Mouse (Mus musculus): Measurements from ENCODE around the gene Heatr5a. TPM values are rescaled to one million over a fixed set of nuclear protein-coding genes. Genes with fewer than 3 reads are reported as not detected.
A peak's percentile ranks its signal among the peaks of the same experiment; 100 is the strongest.

The Heatr5a gene
- polyA plus RNA-seq, 1 experiment from 2014 or later, result 6.2 TPM

GRCm38 (mm10) chr12:51843576-51844520 is 127.3 kb downstream of the Heatr5a start:
- 30% methylated on average over 15 of the region's 15 CpGs for WGBS
- H3K27ac ChIP-seq, result peak overlapping the region; percentile 93
- no peak for ATAC-seq (replicated peaks; ENCODE audit: insufficient number of reproducible peaks, insufficient read depth, low FRiP score, low read depth)

GRCm38 (mm10) chr12:51842081-51842864 is 128.8 kb downstream of the Heatr5a start:
- no peak overlapping the region for H3K4me2 ChIP-seq
- H3K9me3 ChIP-seq (replicated peaks), result no peaks in the 10 kb centered on the region
- peaks cover 18% of the 10 kb centered on the region for H3K4me1 ChIP-seq (replicated peaks)
- no peak overlapping the region for H3K9ac ChIP-seq
- no peak for ATAC-seq (replicated peaks; ENCODE audit: insufficient number of reproducible peaks, insufficient read depth, low FRiP score, low read depth)
- H3K36me3 ChIP-seq, result no peaks in the 10 kb centered on the region
- no peak overlapping the region for H3K27ac ChIP-seq
- WGBS, result 50% methylated on average over 6 of the region's 6 CpGs
- no peaks in the 10 kb centered on the region for H3K27me3 ChIP-seq
- no peak overlapping the region for H3K4me3 ChIP-seq

More at GRCm38 (mm10) chr12:51843576-51844520, 127.3 kb downstream of the Heatr5a start:
- Histone ChIP-seq H3K9me3 (replicated peaks) (no peaks in the 10 kb centered on the region), H3K4me1 (replicated peaks) (peaks cover 20% of the 10 kb centered on the region), H3K4me3 (peak overlapping the region; percentile 59), H3K4me2 (peak overlapping the region; percentile 65), H3K9ac (peak overlapping the region; percentile 65), H3K27me3 (no peaks in the 10 kb centered on the region), H3K36me3 (no peaks in the 10 kb centered on the region)

GRCm38 (mm10) chr12:51839856-51840255 is 131.3 kb downstream of the Heatr5a start:
- no peak for ATAC-seq (replicated peaks; ENCODE audit: insufficient number of reproducible peaks, insufficient read depth, low FRiP score, low read depth)
- Histone ChIP-seq H3K27ac (no peak overlapping the region), H3K9ac (no peak overlapping the region), H3K9me3 (replicated peaks) (no peaks in the 10 kb centered on the region), H3K27me3 (no peaks in the 10 kb centered on the region), H3K4me3 (no peak overlapping the region), H3K4me1 (replicated peaks) (peaks cover 14% of the 10 kb centered on the region), H3K4me2 (no peak overlapping the region), H3K36me3 (no peaks in the 10 kb centered on the region)
- WGBS, result 90% methylated on average over 1 of the region's 1 CpGs

- H3K27me3 ChIP-seq, result no peaks in the 10 kb centered on the region
- H3K4me3 ChIP-seq, result no peak overlapping the region
- no peaks in the 10 kb centered on the region for H3K9me3 ChIP-seq (replicated peaks)
- no peak overlapping the region for H3K4me2 ChIP-seq
- H3K36me3 ChIP-seq, result no peaks in the 10 kb centered on the region
- 0 out of 2 replicates have a peak, but pooled peaks cover 2% of the 10 kb centered on the region for H3K4me1 ChIP-seq (replicated peaks)
- 56% methylated on average over 3 of the region's 3 CpGs for WGBS
- no peak for ATAC-seq (replicated peaks; ENCODE audit: insufficient number of reproducible peaks, insufficient read depth, low FRiP score, low read depth)
- H3K27ac ChIP-seq, result no peak overlapping the region
- H3K9ac ChIP-seq, result no peak overlapping the region
Observed at GRCm38 (mm10) chr12:51835219-51835618, 135.9 kb downstream of the Heatr5a start.

- 85% methylated on average over 13 of the region's 13 CpGs for WGBS
- no peak for ATAC-seq (replicated peaks; ENCODE audit: insufficient number of reproducible peaks, insufficient read depth, low FRiP score, low read depth)
- Histone ChIP-seq H3K9ac (no peak overlapping the region), H3K9me3 (replicated peaks) (no peaks in the 10 kb centered on the region), H3K27me3 (no peaks in the 10 kb centered on the region), H3K36me3 (no peaks in the 10 kb centered on the region), H3K27ac (no peak overlapping the region), H3K4me1 (replicated peaks) (peaks cover 11% of the 10 kb centered on the region), H3K4me3 (no peak overlapping the region), H3K4me2 (no peak overlapping the region)
Observed at GRCm38 (mm10) chr12:51831931-51832330, 139.2 kb downstream of the Heatr5a start.

DNA sequence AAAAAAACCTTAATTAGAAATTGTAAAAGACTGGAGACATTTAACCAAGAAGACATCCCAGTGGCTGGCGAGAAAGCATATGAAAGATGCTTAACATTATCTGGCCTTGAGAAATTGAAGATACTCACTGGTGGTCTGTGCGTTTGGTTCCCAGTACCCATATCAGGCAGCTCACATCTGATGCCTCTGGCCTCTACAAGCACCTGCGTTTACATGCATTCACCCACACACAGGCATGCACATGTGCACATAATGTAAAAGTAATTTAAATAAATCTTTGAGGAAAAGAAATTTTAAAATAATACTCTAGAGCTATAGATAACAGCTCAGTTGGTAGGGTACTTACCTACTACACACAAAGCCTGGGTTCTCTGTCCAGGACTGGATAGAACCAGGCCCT is 139.8 kb downstream of the Heatr5a start:
- Histone ChIP-seq H3K27me3 (no peaks in the 10 kb centered on the region), H3K9me3 (replicated peaks) (no peaks in the 10 kb centered on the region), H3K9ac (no peak overlapping the region), H3K4me1 (replicated peaks) (peaks cover 14% of the 10 kb centered on the region), H3K36me3 (no peaks in the 10 kb centered on the region), H3K4me2 (no peak overlapping the region; the same call in 1 of the 2 replicates), H3K4me3 (no peak overlapping the region), H3K27ac (no peak overlapping the region)
- WGBS, result 92% methylated on average over 3 of the region's 3 CpGs
- no peak for ATAC-seq (replicated peaks; ENCODE audit: insufficient number of reproducible peaks, insufficient read depth, low FRiP score, low read depth)

DNA sequence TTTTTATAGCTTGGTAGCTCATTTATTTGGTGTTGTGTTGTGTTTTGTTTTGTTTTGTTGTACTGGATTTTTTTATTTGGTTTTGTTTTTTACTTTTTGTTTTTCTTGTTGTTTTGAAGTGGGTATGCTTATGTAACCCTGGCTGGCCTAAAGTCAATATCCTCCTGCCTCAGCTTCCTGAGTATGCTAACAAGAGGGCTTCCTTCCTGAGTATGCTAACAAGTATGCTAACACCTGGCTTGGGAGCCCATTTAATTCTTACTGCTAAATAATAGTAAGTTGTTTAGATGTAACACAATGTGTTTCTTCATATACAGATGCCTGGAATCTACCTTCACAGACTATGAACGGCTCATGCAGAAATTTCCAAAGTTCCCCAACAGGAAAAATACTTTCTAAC is 140.4 kb downstream of the Heatr5a start:
- H3K9ac ChIP-seq, result no peak overlapping the region
- peak overlapping the region; percentile 65 for H3K4me2 ChIP-seq

GRCm38 (mm10) chr12:51830077-51830402 is 141.1 kb downstream of the Heatr5a start:
- peak overlapping the region; percentile 99 for H3K27ac ChIP-seq
- H3K4me1 ChIP-seq (replicated peaks), result peaks cover 14% of the 10 kb centered on the region
- H3K4me2 ChIP-seq, result peak overlapping the region; percentile 65
- no peaks in the 10 kb centered on the region for H3K27me3 ChIP-seq
- peak; percentile 15; the same call in 1 of the 2 replicates for ATAC-seq (replicated peaks; ENCODE audit: insufficient number of reproducible peaks, insufficient read depth, low FRiP score, low read depth)
- WGBS, result under 1% methylated on average over 12 of the region's 12 CpGs
- no peaks in the 10 kb centered on the region for H3K9me3 ChIP-seq (replicated peaks)
- H3K36me3 ChIP-seq, result peaks cover 7% of the 10 kb centered on the region
- H3K9ac ChIP-seq, result peak overlapping the region; percentile 96
- H3K4me3 ChIP-seq, result peak overlapping the region; percentile 84

More for the DNA sequence above, 140.4 kb downstream of the Heatr5a start:
- no peaks in the 10 kb centered on the region for H3K27me3 ChIP-seq
- peak overlapping the region; percentile 99; the same call in 1 of the 2 replicates for H3K27ac ChIP-seq
- peaks cover 14% of the 10 kb centered on the region for H3K4me1 ChIP-seq (replicated peaks)
- no peaks in the 10 kb centered on the region for H3K9me3 ChIP-seq (replicated peaks)
- H3K36me3 ChIP-seq, result peaks cover 3% of the 10 kb centered on the region; the same call in 1 of the 2 replicates
- peak overlapping the region; percentile 84 for H3K4me3 ChIP-seq
- no peak for ATAC-seq (replicated peaks; ENCODE audit: insufficient number of reproducible peaks, insufficient read depth, low FRiP score, low read depth)
- 91% methylated on average over 1 of the region's 1 CpGs for WGBS

GRCm38 (mm10) chr12:51829290-51830076 is 141.6 kb downstream of the Heatr5a start, which contains the start of gene Hectd1:
TSS of gene Hectd1 (minus strand) at chr12:51829536.
- Histone ChIP-seq H3K4me1 (replicated peaks) (peaks cover 14% of the 10 kb centered on the region), H3K36me3 (peaks cover 12% of the 10 kb centered on the region), H3K27me3 (no peaks in the 10 kb centered on the region), H3K27ac (peak within 1 kb of the TSS; percentile 99), H3K9ac (peak within 1 kb of the TSS; percentile 96), H3K4me3 (peak within 1 kb of the TSS; percentile 84), H3K4me2 (peak within 1 kb of the TSS; percentile 65), H3K9me3 (replicated peaks) (no peaks in the 10 kb centered on the region)
- WGBS, result under 1% methylated on average over 89 of the region's 114 CpGs
- peak; percentile 93 for ATAC-seq (replicated peaks; ENCODE audit: insufficient number of reproducible peaks, insufficient read depth, low FRiP score, low read depth)

DNA sequence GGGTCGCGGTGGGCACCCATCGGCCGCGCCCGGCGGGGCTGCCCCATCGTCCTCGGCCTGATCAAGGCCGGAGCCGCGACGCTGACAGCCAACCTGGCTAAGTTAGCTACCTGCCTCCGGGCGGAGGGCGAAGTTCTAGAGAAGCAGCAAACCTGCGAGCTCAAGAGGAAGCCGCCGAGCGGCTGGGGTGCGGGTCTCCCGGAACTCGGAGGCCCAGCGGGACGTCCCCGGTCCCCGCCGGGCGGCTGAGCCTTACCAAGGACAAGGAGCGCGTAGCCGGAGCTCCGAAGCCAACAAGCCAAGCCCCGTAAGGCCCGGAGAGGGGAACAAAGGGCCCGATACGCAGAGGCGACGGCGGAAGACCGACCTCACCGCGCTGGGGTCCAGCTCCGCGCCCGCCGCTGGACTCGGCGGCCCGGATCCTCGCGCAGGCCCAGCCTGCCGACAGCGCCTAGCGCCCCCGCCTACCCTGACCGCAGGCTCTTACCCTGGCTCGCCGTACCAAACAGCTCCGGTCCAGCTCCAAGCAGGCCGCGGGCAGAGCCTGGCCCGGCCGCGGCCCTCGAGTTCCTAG is 142.3 kb downstream of the Heatr5a start:
- peak overlapping the region; percentile 99 for H3K27ac ChIP-seq
- under 1% methylated on average over 66 of the region's 66 CpGs for WGBS
- peaks cover 14% of the 10 kb centered on the region for H3K36me3 ChIP-seq
- 0 out of 2 replicates have a peak, but pooled peaks have one; percentile 2 for ATAC-seq (replicated peaks; ENCODE audit: insufficient number of reproducible peaks, insufficient read depth, low FRiP score, low read depth)
- no peaks in the 10 kb centered on the region for H3K27me3 ChIP-seq
- H3K4me1 ChIP-seq (replicated peaks), result peaks cover 14% of the 10 kb centered on the region
- H3K9me3 ChIP-seq (replicated peaks), result no peaks in the 10 kb centered on the region
- H3K9ac ChIP-seq, result peak overlapping the region; percentile 96
- peak overlapping the region; percentile 65 for H3K4me2 ChIP-seq
- H3K4me3 ChIP-seq, result peak overlapping the region; percentile 84
